ENCODE assay signal across 14 mouse cellular contexts in the genomic region with DNA sequence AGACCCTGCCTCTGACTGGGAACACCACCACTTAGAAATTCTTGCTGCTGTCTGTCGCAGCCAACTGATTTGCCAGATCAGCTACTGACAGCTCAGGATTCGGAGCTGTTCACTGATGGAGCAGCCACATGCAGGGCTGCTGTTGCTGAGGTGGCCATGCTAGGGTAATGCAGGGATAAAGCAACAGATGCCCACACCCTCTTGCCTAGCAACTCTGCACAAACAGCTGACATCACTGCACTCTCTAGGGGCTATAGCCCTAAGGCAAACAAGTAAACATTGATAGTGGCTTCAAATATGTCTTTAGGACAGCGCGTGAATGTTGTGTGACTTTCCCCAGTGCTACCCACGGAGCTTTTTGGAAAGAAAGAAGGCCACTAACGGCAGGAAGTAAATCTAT. TPM values are rescaled to one million over a fixed set of nuclear protein-coding genes. Genes with fewer than 3 reads are reported as not detected.
"Had no signal": no experiment of that assay in that cellular context is flagged by ENCODE, and none has a peak within 500 bp of the region (broad histone marks: within the 10 kb centered on the region; RNA-seq: fewer than 3 reads in every experiment).

No protein-coding gene starts in this region.

- H3K4me3 ChIP-seq: layer of hippocampus, adult 2 months; lung, embryonic 15.5 days; megakaryocyte, embryonic 14.5 days; midbrain, embryonic 10.5 days; midbrain, embryonic 13.5 days; myocyte; neural tube, embryonic 13.5 days; stomach, embryonic 15.5 days had no signal

- H3K36me3 ChIP-seq: lung, embryonic 15.5 days; midbrain, embryonic 10.5 days; midbrain, embryonic 13.5 days; neural tube, embryonic 13.5 days; stomach, embryonic 15.5 days had no signal

- H3K9me3 ChIP-seq: lung, embryonic 15.5 days; midbrain, embryonic 10.5 days; midbrain, embryonic 13.5 days; neural tube, embryonic 13.5 days; stomach, embryonic 15.5 days had no signal

- H3K27ac ChIP-seq: layer of hippocampus, adult 2 months; lung, embryonic 15.5 days; midbrain, embryonic 10.5 days; midbrain, embryonic 13.5 days; neural tube, embryonic 13.5 days; stomach, embryonic 15.5 days had no signal

- H3K4me1 ChIP-seq: midbrain, embryonic 13.5 days; neural tube, embryonic 13.5 days; stomach, embryonic 15.5 days had no signal

- DNase-seq: retina, postnatal 1 day; right cerebral cortex, postnatal 25 days had no signal

- ATAC-seq: intestine, embryonic 16.5 days; midbrain, embryonic 13.5 days; midbrain, embryonic 16.5 days had no signal

- H3K9ac ChIP-seq: lung, embryonic 15.5 days; midbrain, embryonic 13.5 days; neural tube, embryonic 13.5 days; stomach, embryonic 15.5 days had no signal

- H3K27me3 ChIP-seq: lung, embryonic 15.5 days; midbrain, embryonic 13.5 days; stomach, embryonic 15.5 days had no signal

- H3K4me2 ChIP-seq: lung, embryonic 15.5 days; midbrain, embryonic 13.5 days; neural tube, embryonic 13.5 days; stomach, embryonic 15.5 days had no signal

RNA-seq across cellular contexts. Expression of a gene that starts 13.3 kb away (rescaled TPM):
- polyA plus RNA-seq: limb, embryonic 11.5 days; midbrain, embryonic 10.5 days; midbrain, embryonic 13.5 days; midbrain, embryonic 16.5 days; neural tube, embryonic 13.5 days had no signal

RNA-seq across cellular contexts. Expression of a gene that starts 25.3 kb away (rescaled TPM):
- polyA plus RNA-seq: large intestine, adult 2 months had no signal

RNA-seq across cellular contexts. Expression of a gene that starts 51.0 kb away (rescaled TPM):
- polyA plus RNA-seq: limb, embryonic 11.5 days; midbrain, embryonic 10.5 days had no signal
